In the genomic region with DNA sequence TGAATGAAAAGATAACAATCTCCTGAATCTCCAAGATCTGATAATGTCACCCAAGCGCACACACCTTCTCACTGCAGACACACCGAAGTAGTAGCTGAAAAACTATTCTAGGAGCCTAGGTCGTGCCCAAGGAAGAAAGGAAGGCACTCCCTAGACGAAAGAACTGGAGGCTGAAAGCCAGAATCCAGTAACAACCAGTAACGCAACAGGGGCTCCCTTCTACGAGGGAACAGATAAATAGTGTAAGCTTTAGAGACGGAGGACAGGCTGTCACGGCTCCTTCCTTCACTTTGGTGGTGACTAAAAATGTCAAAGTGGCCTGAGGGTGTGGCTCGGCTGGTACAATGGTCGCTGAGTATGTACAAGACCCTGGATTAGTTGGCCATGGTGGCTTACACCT, we compare ENCODE assay signal across 13 mouse cellular contexts.
"Had no signal": no experiment of that assay in that cellular context is flagged by ENCODE, and none has a peak within 500 bp of the region (broad histone marks: within the 10 kb centered on the region; RNA-seq: fewer than 3 reads in every experiment).

No protein-coding gene starts in this region.

- H3K4me3 ChIP-seq: layer of hippocampus, adult 2 months; liver, embryonic 15.5 days; midbrain, embryonic 15.5 days; neural tube, embryonic 12.5 days had no signal

- H3K4me1 ChIP-seq: liver, embryonic 15.5 days had no signal

- DNase-seq: kidney, adult 18-20 months; kidney, postnatal 10 days; kidney, postnatal 4 days; left cerebral cortex, postnatal 4 days; lung, adult 2 months; lung, postnatal 36 days; right cerebral cortex, postnatal 14 days had no signal

- H3K27ac ChIP-seq: layer of hippocampus, adult 2 months; liver, embryonic 15.5 days; neural tube, embryonic 12.5 days had no signal

- ATAC-seq: lung, postnatal 0 days; midbrain, embryonic 15.5 days had no signal

- H3K9me3 ChIP-seq: liver, embryonic 15.5 days; midbrain, embryonic 15.5 days; neural tube, embryonic 12.5 days had no signal

- H3K9ac ChIP-seq: liver, embryonic 15.5 days; midbrain, embryonic 15.5 days; neural tube, embryonic 12.5 days had no signal

- H3K36me3 ChIP-seq: liver, embryonic 15.5 days; midbrain, embryonic 15.5 days had no signal

- H3K4me2 ChIP-seq: liver, embryonic 11.5 days; liver, embryonic 15.5 days; midbrain, embryonic 15.5 days; neural tube, embryonic 12.5 days had no signal

- H3K27me3 ChIP-seq: liver, embryonic 15.5 days; neural tube, embryonic 12.5 days had no signal
